Mouse (Mus musculus): Measurements from ENCODE around the gene Actb. TPM values are rescaled to one million over a fixed set of nuclear protein-coding genes. Genes with fewer than 3 reads are reported as not detected.

The Actb gene
- polyA plus RNA-seq, 1 experiment: 2,511 TPM

GRCm38 (mm10) chr5:142901846-142902505, 4.6 kb downstream of the Actb start:
- Histone ChIP-seq H3K36me3 (ENCODE audit: control insufficient read depth, insufficient read depth, low read length) (peaks cover 16% of the 10 kb centered on the region; the same call in 1 of the 2 replicates), H3K27me3 (replicated peaks; ENCODE audit: control insufficient read depth, insufficient read depth, low read length) (no peaks in the 10 kb centered on the region), H3K4me1 (ENCODE audit: control insufficient read depth, insufficient read depth, low read length) (peaks cover 4% of the 10 kb centered on the region; the same call in 1 of the 2 replicates), H3K4me3 (ENCODE audit: insufficient read depth, low read depth, low read length) (no peak overlapping the region), H3K27ac (ENCODE audit: insufficient read depth, low read depth, low read length) (no peak overlapping the region)
- TF ChIP-seq POLR2A (IDR thresholded peaks at IDR 0.05; ENCODE audit: low read depth, low read length) (no peak), CTCF (conservative IDR thresholded peaks at IDR 0.05; ENCODE audit: insufficient read depth, insufficient read length, low read depth, low read length) (no peak)
- no peak for DNase-seq
- 39% methylated on average over 4 of the region's 4 CpGs for WGBS

- Histone ChIP-seq H3K4me3 (ENCODE audit: insufficient read depth, low read depth, low read length) (no peak overlapping the region), H3K27ac (ENCODE audit: insufficient read depth, low read depth, low read length) (no peak overlapping the region), H3K36me3 (ENCODE audit: control insufficient read depth, insufficient read depth, low read length) (peaks cover 16% of the 10 kb centered on the region; the same call in 1 of the 2 replicates), H3K4me1 (ENCODE audit: control insufficient read depth, insufficient read depth, low read length) (peaks cover 4% of the 10 kb centered on the region; the same call in 1 of the 2 replicates), H3K27me3 (replicated peaks; ENCODE audit: control insufficient read depth, insufficient read depth, low read length) (no peaks in the 10 kb centered on the region)
- 69% methylated on average over 7 of the region's 7 CpGs for WGBS
- DNase-seq: no peak
- TF ChIP-seq POLR2A (IDR thresholded peaks at IDR 0.05; ENCODE audit: low read depth, low read length) (no peak), CTCF (conservative IDR thresholded peaks at IDR 0.05; ENCODE audit: insufficient read depth, insufficient read length, low read depth, low read length) (no peak)
Measured at GRCm38 (mm10) chr5:142901355-142901802, 5.2 kb downstream of the Actb start.

- H3K4me1 ChIP-seq (ENCODE audit: control insufficient read depth, insufficient read depth, low read length): peaks cover 4% of the 10 kb centered on the region; the same call in 1 of the 2 replicates
- no peak for DNase-seq
- H3K4me3 ChIP-seq (ENCODE audit: insufficient read depth, low read depth, low read length): no peak overlapping the region
- H3K36me3 ChIP-seq (ENCODE audit: control insufficient read depth, insufficient read depth, low read length): peaks cover 16% of the 10 kb centered on the region; the same call in 1 of the 2 replicates
- TF ChIP-seq CTCF (conservative IDR thresholded peaks at IDR 0.05; ENCODE audit: insufficient read depth, insufficient read length, low read depth, low read length) (no peak), POLR2A (IDR thresholded peaks at IDR 0.05; ENCODE audit: low read depth, low read length) (no peak)
- H3K27me3 ChIP-seq (replicated peaks; ENCODE audit: control insufficient read depth, insufficient read depth, low read length): no peaks in the 10 kb centered on the region
- WGBS: 69% methylated on average over 7 of the region's 7 CpGs
- no peak overlapping the region for H3K27ac ChIP-seq (ENCODE audit: insufficient read depth, low read depth, low read length)
Measured at GRCm38 (mm10) chr5:142900651-142901050, 5.9 kb downstream of the Actb start.

GRCm38 (mm10) chr5:142899932-142900533, 6.5 kb downstream of the Actb start:
- WGBS: 59% methylated on average over 5 of the region's 5 CpGs
- TF ChIP-seq POLR2A (IDR thresholded peaks at IDR 0.05; ENCODE audit: low read depth, low read length) (no peak), CTCF (conservative IDR thresholded peaks at IDR 0.05; ENCODE audit: insufficient read depth, insufficient read length, low read depth, low read length) (no peak)
- Histone ChIP-seq H3K27me3 (replicated peaks; ENCODE audit: control insufficient read depth, insufficient read depth, low read length) (no peaks in the 10 kb centered on the region), H3K4me1 (ENCODE audit: control insufficient read depth, insufficient read depth, low read length) (peaks cover 4% of the 10 kb centered on the region; the same call in 1 of the 2 replicates), H3K27ac (ENCODE audit: insufficient read depth, low read depth, low read length) (no peak overlapping the region), H3K36me3 (ENCODE audit: control insufficient read depth, insufficient read depth, low read length) (peaks cover 12% of the 10 kb centered on the region; the same call in 1 of the 2 replicates), H3K4me3 (ENCODE audit: insufficient read depth, low read depth, low read length) (no peak overlapping the region)
- DNase-seq: no peak

- whole genome bisulfite sequencing: 68% methylated on average over 9 of the region's 9 CpGs
- H3K27ac ChIP-seq (ENCODE audit: insufficient read depth, low read depth, low read length): no peak overlapping the region
- peaks cover 6% of the 10 kb centered on the region; the same call in 1 of the 2 replicates for H3K36me3 ChIP-seq (ENCODE audit: control insufficient read depth, insufficient read depth, low read length)
- H3K4me3 ChIP-seq (ENCODE audit: insufficient read depth, low read depth, low read length): no peak overlapping the region
- TF ChIP-seq POLR2A (IDR thresholded peaks at IDR 0.05; ENCODE audit: low read depth, low read length) (no peak), CTCF (conservative IDR thresholded peaks at IDR 0.05; ENCODE audit: insufficient read depth, insufficient read length, low read depth, low read length) (no peak)
- H3K27me3 ChIP-seq (replicated peaks; ENCODE audit: control insufficient read depth, insufficient read depth, low read length): no peaks in the 10 kb centered on the region
- no peak for DNase-seq
- H3K4me1 ChIP-seq (ENCODE audit: control insufficient read depth, insufficient read depth, low read length): no peaks in the 10 kb centered on the region; the same call in 1 of the 2 replicates
Measured at GRCm38 (mm10) chr5:142899057-142899601, 7.4 kb downstream of the Actb start.

- Histone ChIP-seq H3K27me3 (replicated peaks; ENCODE audit: control insufficient read depth, insufficient read depth, low read length) (no peaks in the 10 kb centered on the region), H3K27ac (ENCODE audit: insufficient read depth, low read depth, low read length) (no peak overlapping the region), H3K4me3 (ENCODE audit: insufficient read depth, low read depth, low read length) (no peak overlapping the region), H3K4me1 (ENCODE audit: control insufficient read depth, insufficient read depth, low read length) (no peaks in the 10 kb centered on the region), H3K36me3 (ENCODE audit: control insufficient read depth, insufficient read depth, low read length) (peaks cover 2% of the 10 kb centered on the region; the same call in 1 of the 2 replicates)
- WGBS: 62% methylated on average over 4 of the region's 4 CpGs
- TF ChIP-seq CTCF (conservative IDR thresholded peaks at IDR 0.05; ENCODE audit: insufficient read depth, insufficient read length, low read depth, low read length): no peak
- no peak for TF ChIP-seq POLR2A (IDR thresholded peaks at IDR 0.05; ENCODE audit: low read depth, low read length)
- DNase-seq: no peak
Measured at GRCm38 (mm10) chr5:142898316-142898715, 8.2 kb downstream of the Actb start.

Data from kidney, adult 2 months (tissue).